Mouse (Mus musculus) CH12.LX (cell line): ENCODE measurements around the gene Mia2. TPM values are rescaled to one million over a fixed set of nuclear protein-coding genes. Genes with fewer than 3 reads are reported as not detected.

ENCODE experiments used
- DNase-seq: peaks from one replicate; pipeline ENCODE4 v3.0.0-alpha.2; 2013; ENCODE audit errors: extremely low read depth
- H3K27ac ChIP-seq: 2 replicates; pipeline ENCODE4 v1.5.1; 2012; ENCODE audit warnings: low read depth, mild to moderate bottlenecking, control low read depth, moderate library complexity; ENCODE audit not compliant: insufficient read depth
- H3K27me3 ChIP-seq: replicated peaks from 2 replicates; pipeline ENCODE3; 2012; ENCODE audit warnings: inconsistent platforms
- H3K36me3 ChIP-seq, 2 experiments: replicated peaks in 1 of 2; 2 replicates each; pipeline versions ENCODE3 to v1.6.1; 2012; ENCODE audit warnings: inconsistent platforms in 1 of 2, low read length in 1 of 2, mild to moderate bottlenecking in 1 of 2, mixed read lengths in 1 of 2, moderate library complexity in 1 of 2; ENCODE audit not compliant: control insufficient read depth in 1 of 2, insufficient read depth in 1 of 2
- H3K4me1 ChIP-seq, 2 experiments: 2 replicates each; pipeline ENCODE4 v1.6.1; 2012; ENCODE audit warnings: inconsistent platforms in 1 of 2, moderate library complexity in 1 of 2; ENCODE audit not compliant: insufficient read depth in 2 of 2, control insufficient read depth in 1 of 2
- H3K4me2 ChIP-seq: 2 replicates; pipeline ENCODE4 v1.6.1; 2012; ENCODE audit warnings: low read depth, mild to moderate bottlenecking, control low read depth; ENCODE audit not compliant: poor library complexity, insufficient read depth, severe bottlenecking
- H3K4me3 ChIP-seq, 3 experiments: fragments of 150-350 bp in 1 of 3; sonication (generic) in 1 of 3; replicated peaks in 1 of 3; 2 replicates each; pipeline versions ENCODE3 to v1.5.1; 2011 to 2012; ENCODE audit warnings: low read depth in 2 of 3, low read length in 2 of 3, mild to moderate bottlenecking in 2 of 3, moderate library complexity in 2 of 3, control low read depth in 1 of 3, improper control_type of control experiment in 1 of 3, inconsistent platforms in 1 of 3, mixed read lengths in 1 of 3; ENCODE audit not compliant: poor library complexity in 1 of 3
- H3K79me2 ChIP-seq: replicated peaks from 2 replicates; pipeline ENCODE4 v1.6.1; 2012; ENCODE audit warnings: mild to moderate bottlenecking, moderate library complexity; ENCODE audit not compliant: control insufficient read depth, poor library complexity, insufficient read depth, severe bottlenecking; ENCODE audit errors: extremely low read depth
- H3K9ac ChIP-seq: 2 replicates; pipeline ENCODE4 v1.6.1; 2012; ENCODE audit warnings: low read depth, mild to moderate bottlenecking, control low read depth, moderate library complexity; ENCODE audit not compliant: insufficient read depth
- H3K9me3 ChIP-seq: replicated peaks from 2 replicates; pipeline ENCODE3; 2012; ENCODE audit warnings: low read length, inconsistent platforms, mixed read lengths
- CHD2 ChIP-seq: IDR thresholded peaks from 2 replicates; pipeline ENCODE4 v1.6.1; 2011; ENCODE audit warnings: low read length, improper control_type of control experiment
- CTCF ChIP-seq, 2 experiments: IDR thresholded peaks in 1 of 2; conservative IDR thresholded peaks in 1 of 2; 2 replicates each; pipeline ENCODE4 v1.5.1; 2011 to 2012; ENCODE audit warnings: low read depth in 2 of 2, low read length in 2 of 2, improper control_type of control experiment in 1 of 2, inconsistent platforms in 1 of 2, mild to moderate bottlenecking in 1 of 2, moderate library complexity in 1 of 2
- E2F4 ChIP-seq: IDR thresholded peaks from 2 replicates; pipeline ENCODE4 v1.6.1; 2011; ENCODE audit warnings: low read depth, low read length, improper control_type of control experiment; ENCODE audit not compliant: insufficient replicate concordance
- EP300 ChIP-seq: IDR thresholded peaks from 2 replicates; pipeline ENCODE4 v1.6.1; 2011; ENCODE audit warnings: low read length, improper control_type of control experiment
- IRF4 ChIP-seq: IDR thresholded peaks from 2 replicates; pipeline ENCODE4 v1.6.1; 2014; ENCODE audit warnings: low read depth, mild to moderate bottlenecking, inconsistent platforms, low read length, improper control_type of control experiment
- JUN ChIP-seq: IDR thresholded peaks from 2 replicates; pipeline ENCODE4 v1.6.1; 2011; ENCODE audit warnings: low read depth, mild to moderate bottlenecking, low read length, improper control_type of control experiment, moderate library complexity; ENCODE audit not compliant: insufficient read depth
- KAT2A ChIP-seq: IDR thresholded peaks from 2 replicates; pipeline ENCODE4 v1.6.1; 2012; ENCODE audit warnings: low read length, improper control_type of control experiment, inconsistent platforms; ENCODE audit not compliant: insufficient replicate concordance
- MAX ChIP-seq: IDR thresholded peaks from 2 replicates; pipeline ENCODE4 v1.6.1; 2011; ENCODE audit warnings: low read length, improper control_type of control experiment
- MXI1 ChIP-seq: IDR thresholded peaks from 2 replicates; pipeline ENCODE4 v1.6.1; 2011; ENCODE audit warnings: mild to moderate bottlenecking, low read depth, low read length, improper control_type of control experiment
- MYC ChIP-seq: IDR thresholded peaks from 2 replicates; pipeline ENCODE4 v1.6.1; 2011; ENCODE audit warnings: low read depth, mild to moderate bottlenecking, improper control_type of control experiment, low read length
- NELFE ChIP-seq: IDR thresholded peaks from 2 replicates; pipeline ENCODE4 v1.6.1; 2011; ENCODE audit warnings: low read depth, low read length, improper control_type of control experiment
- POLR2AphosphoS2 ChIP-seq: IDR thresholded peaks from 2 replicates; pipeline ENCODE4 v1.6.1; 2011; ENCODE audit warnings: low read depth, low read length, improper control_type of control experiment
- RAD21 ChIP-seq: IDR thresholded peaks from 2 replicates; pipeline ENCODE4 v1.6.1; 2011; ENCODE audit warnings: low read depth, mild to moderate bottlenecking, low read length, improper control_type of control experiment, moderate library complexity
- RCOR1 ChIP-seq: conservative IDR thresholded peaks from 2 replicates; pipeline ENCODE4 v1.6.1; 2012; ENCODE audit warnings: low read depth, mild to moderate bottlenecking, inconsistent platforms, low read length, improper control_type of control experiment
- SIN3A ChIP-seq: IDR thresholded peaks from 2 replicates; pipeline ENCODE4 v1.6.1; 2012; ENCODE audit warnings: low read length, improper control_type of control experiment, inconsistent platforms
- SMC3 ChIP-seq: IDR thresholded peaks from 2 replicates; pipeline ENCODE4 v1.6.1; 2011; ENCODE audit warnings: low read depth, low read length, improper control_type of control experiment
- ZKSCAN1 ChIP-seq: IDR thresholded peaks from 2 replicates; pipeline ENCODE4 v1.6.1; 2012; ENCODE audit warnings: low read depth, inconsistent platforms, low read length, improper control_type of control experiment, borderline replicate concordance
- ZMIZ1 ChIP-seq: IDR thresholded peaks from 2 replicates; pipeline ENCODE4 v1.6.1; 2012; ENCODE audit warnings: low read depth, mild to moderate bottlenecking, inconsistent platforms, low read length, improper control_type of control experiment
- dilution Hi-C: fragments of 300-500 bp; cut with MboI; formaldehyde crosslinking; loops from 2 replicates; pipeline ENCODE4 v1.14.3; 2020; ENCODE audit warnings: low sequenced_read_pairs; ENCODE audit not compliant: extremely low pct_unique_long_range_greater_than_20kb, extremely low pct_ligation_motif_present
- in situ Hi-C: fragments of 300-500 bp; cut with MboI; formaldehyde crosslinking; loops from 3 replicates; pipeline ENCODE4 v1.14.3; 2019; ENCODE audit warnings: low sequenced_read_pairs, low pct_ligation_motif_present, low pct_unique_long_range_greater_than_20kb, mixed read lengths
- polyA plus RNA-seq: library from polyadenylated mRNA; unstranded; fragments of >175 nt; gene quantifications from 2 replicates; pipeline ENCODE4 v1.2.1, GENCODE M21; 2012; ENCODE audit warnings: low read depth; ENCODE audit not compliant: insufficient read length
- total RNA-seq, 2 experiments: library from RNA; depleted of rRNA; stranded (reverse); fragments of 300-350 nt in 1 of 2; fragments of >200 nt in 1 of 2; gene quantifications; 2 replicates each; pipeline ENCODE4 v1.2.3; 2012 to 2014

The Mia2 gene
- total and polyA plus RNA-seq, 3 experiments = 68.1 to 162 (median 99.2) TPM

DNA sequence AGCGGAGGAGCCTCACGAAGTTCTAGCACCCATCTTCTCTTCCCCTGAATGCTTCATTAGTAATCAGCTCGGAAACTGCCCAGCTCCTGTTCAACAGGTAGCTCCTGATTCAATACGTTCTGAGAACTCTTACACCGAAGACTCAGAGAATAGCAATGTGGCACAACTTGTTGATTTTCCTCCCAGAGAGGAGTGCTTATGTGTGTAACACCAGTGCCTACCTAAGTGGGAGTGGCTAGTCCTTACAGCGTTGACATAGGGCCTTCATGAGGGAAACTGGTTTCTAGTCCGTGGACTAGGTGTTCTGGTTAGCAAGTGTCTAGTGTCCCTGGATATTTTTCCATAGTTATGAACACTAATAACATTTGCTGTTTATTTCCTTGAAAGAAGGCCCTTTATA lies 33.4 kb downstream of the Mia2 start:
- Histone ChIP-seq H3K9ac (no peak overlapping the region), H3K9me3 (peaks cover 5% of the 10 kb centered on the region), H3K36me3 (peaks cover 0 to 2% of the 10 kb centered on the region in 2 experiments), H3K4me1 (peaks cover 6 to 28% of the 10 kb centered on the region in 2 experiments; a peak in 3 of 4 replicates), H3K79me2 (peaks cover 26% of the 10 kb centered on the region), H3K4me3 (no peak overlapping the region), H3K27me3 (no peaks in the 10 kb centered on the region), H3K27ac (no peak overlapping the region), H3K4me2 (no peak overlapping the region)
- in situ Hi-C loops = no loop called here
- dilution Hi-C loops = no loop called here
- DNase-seq = no peak
- no peak for TF ChIP-seq MAX
- no peak for TF ChIP-seq E2F4
- no peak for TF ChIP-seq MXI1
- TF ChIP-seq NELFE = no peak
- TF ChIP-seq RAD21 = no peak
- TF ChIP-seq SIN3A = no peak; the same call in 1 of the 2 replicates
- no peak for TF ChIP-seq IRF4
- no peak for TF ChIP-seq ZKSCAN1
- no peak for TF ChIP-seq EP300
- no peak for TF ChIP-seq SMC3
- TF ChIP-seq CHD2 = no peak
- TF ChIP-seq JUN = no peak
- no peak for TF ChIP-seq ZMIZ1
- no peak for TF ChIP-seq KAT2A
- no peak for TF ChIP-seq RCOR1
- no peak for TF ChIP-seq POLR2AphosphoS2
- no peak for TF ChIP-seq MYC

DNA sequence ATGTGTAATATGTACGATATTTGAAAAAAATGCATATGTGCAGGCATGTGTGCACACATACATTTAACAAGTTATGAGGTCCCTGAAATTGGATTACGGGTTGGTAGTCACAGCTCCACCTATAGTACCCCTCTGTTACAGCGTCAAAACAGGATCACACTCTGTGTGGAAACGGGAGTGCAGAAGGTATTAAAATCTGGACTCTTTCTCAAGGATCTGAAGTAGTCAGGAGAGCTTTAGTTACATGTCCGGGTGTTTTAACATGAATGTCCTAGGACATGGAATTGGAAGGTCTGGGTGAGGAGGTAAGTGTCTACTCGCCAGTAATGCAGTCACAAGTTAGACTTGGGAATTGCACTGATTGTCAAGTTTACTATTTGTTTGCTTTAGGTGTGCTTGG lies 34.0 kb downstream of the Mia2 start:
- H3K27ac ChIP-seq = no peak overlapping the region
- dilution Hi-C loops = no loop called here
- in situ Hi-C loops = no loop called here

More for the DNA sequence above, 34.0 kb downstream of the Mia2 start:
- DNase-seq = peak; percentile 12
- peaks cover 6 to 30% of the 10 kb centered on the region in 2 experiments; a peak in 3 of 4 replicates for H3K4me1 ChIP-seq
- peaks cover 5% of the 10 kb centered on the region for H3K9me3 ChIP-seq
- peaks cover 31% of the 10 kb centered on the region for H3K79me2 ChIP-seq
- peaks cover 0 to 6% of the 10 kb centered on the region in 2 experiments for H3K36me3 ChIP-seq
- TF ChIP-seq CTCF (conservative IDR thresholded peaks at IDR 0.05 in 1 of 2, IDR thresholded peaks at IDR 0.05 in 1 of 2; ENCODE audit: low read depth in 2 of 2, low read length in 2 of 2) = peak in 1 of 2 experiments; percentile 19; a peak in 2 of 4 replicates
- no peak for TF ChIP-seq ZKSCAN1
- no peak overlapping the region for H3K4me3 ChIP-seq
- H3K9ac ChIP-seq = no peak overlapping the region
- 0 out of 2 replicates have a peak overlapping the region, but pooled peaks have one; percentile 48 for H3K4me2 ChIP-seq
- no peaks in the 10 kb centered on the region for H3K27me3 ChIP-seq
